Mouse (Mus musculus) lung, adult 2 months (tissue): ENCODE measurements around the gene Arhgap19.

ENCODE experiments used
- CTCF ChIP-seq: fragments of 200-500 bp; IDR thresholded peaks from 2 replicates; pipeline ENCODE4 v1.5.1; 2011; ENCODE audit warnings: mild to moderate bottlenecking, low read length, control low read depth; ENCODE audit not compliant: insufficient read depth
- POLR2A ChIP-seq: fragments of 200-500 bp; IDR thresholded peaks from 2 replicates; pipeline ENCODE4 v1.6.1; 2011; ENCODE audit warnings: low read depth, mild to moderate bottlenecking, control low read depth, low read length, borderline replicate concordance; ENCODE audit errors: extremely low read depth

DNA sequence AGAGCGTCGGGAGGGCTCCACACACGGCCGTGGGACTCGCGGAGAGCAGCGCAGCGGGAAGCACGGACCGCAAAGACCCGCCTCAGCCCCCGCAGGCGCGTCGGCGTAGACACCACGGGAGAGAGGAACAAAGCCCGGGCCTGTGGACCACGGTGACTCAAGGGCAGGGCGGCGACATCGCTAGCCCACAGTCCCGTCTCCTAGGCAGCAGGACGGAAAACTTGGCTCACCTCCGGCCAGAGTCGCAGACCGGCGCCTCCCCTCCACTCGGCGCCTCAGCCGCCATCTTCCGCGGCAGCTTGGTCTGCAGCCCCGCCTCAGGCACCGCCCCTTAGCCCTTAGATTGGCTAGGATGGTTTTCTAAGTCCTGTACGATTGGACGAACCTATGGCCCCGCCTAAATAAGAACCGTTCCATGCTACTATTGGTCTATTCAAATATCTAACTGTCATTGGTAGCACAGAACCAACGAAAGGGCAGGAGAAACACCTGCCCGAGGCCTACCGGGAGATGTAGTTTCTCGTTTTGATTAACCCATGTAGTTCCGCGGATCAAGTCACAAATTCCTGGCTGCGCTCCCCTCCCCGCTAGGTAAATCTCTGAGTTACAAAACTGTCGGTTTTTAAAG lies at the start of gene Arhgap19:
- TF ChIP-seq CTCF (no peak), POLR2A (peak; percentile 57; the same call in 1 of the 2 replicates)
